Mouse (Mus musculus) left cerebral cortex, adult 9 months (tissue): ENCODE data around the gene Rasip1.
A peak's percentile ranks its signal among the peaks of the same experiment; 100 is the strongest.
"Not testable (repeated sequence)": the region's sequence is repeated elsewhere in the genome, so short reads cannot be mapped to it uniquely, and the experiment has no call there.

Source experiments
- DNase-seq, 2 experiments: peaks; one replicate each; pipeline ENCODE4 v3.0.0; 2022; ENCODE audit warnings: low spot score in 2 of 2

The Rasip1 gene

GRCm38 (mm10) chr7:45644183-45644582 lies 16.9 kb downstream of the Rasip1 start:
- DNase-seq = peak; percentile 71 to 81

- DNase-seq = no peak
Observed at GRCm38 (mm10) chr7:45644872-45645590, 17.7 kb downstream of the Rasip1 start.

GRCm38 (mm10) chr7:45645591-45645971 lies 18.3 kb downstream of the Rasip1 start:
- no peak for DNase-seq

- no peak for DNase-seq
Observed at GRCm38 (mm10) chr7:45646671-45647070, 19.4 kb downstream of the Rasip1 start.

- DNase-seq = no peak
Observed at GRCm38 (mm10) chr7:45649351-45649750, 22.1 kb downstream of the Rasip1 start.

- DNase-seq = not testable (repeated sequence)
Observed at GRCm38 (mm10) chr7:45650484-45650883, 23.2 kb downstream of the Rasip1 start.

- DNase-seq = no peak
Observed at GRCm38 (mm10) chr7:45654424-45655047, 27.2 kb downstream of the Rasip1 start.

GRCm38 (mm10) chr7:45660746-45661478 lies 33.6 kb downstream of the Rasip1 start:
- no peak for DNase-seq

- not testable (repeated sequence) for DNase-seq
Observed at GRCm38 (mm10) chr7:45661702-45662101, 34.4 kb downstream of the Rasip1 start.

- DNase-seq = no peak
Observed at GRCm38 (mm10) chr7:45665303-45666138, 38.2 kb downstream of the Rasip1 start.

GRCm38 (mm10) chr7:45666161-45666560 lies 38.9 kb downstream of the Rasip1 start, which contains the start of gene Fut2:
Fut2 (minus strand) TSS chr7:45666394.
- no peak for DNase-seq

- DNase-seq = no peak
Observed at GRCm38 (mm10) chr7:45667761-45668160, 40.5 kb downstream of the Rasip1 start.

GRCm38 (mm10) chr7:45668921-45669320 lies 41.6 kb downstream of the Rasip1 start:
- no peak for DNase-seq

GRCm38 (mm10) chr7:45677627-45678295 lies 50.5 kb downstream of the Rasip1 start:
- DNase-seq = no peak

- DNase-seq = no peak
Observed at GRCm38 (mm10) chr7:45678513-45678912, 51.2 kb downstream of the Rasip1 start.

- DNase-seq = no peak
Observed at GRCm38 (mm10) chr7:45679966-45680621, 52.8 kb downstream of the Rasip1 start.

GRCm38 (mm10) chr7:45681046-45681736 lies 53.9 kb downstream of the Rasip1 start:
- DNase-seq = no peak

GRCm38 (mm10) chr7:45682144-45683126 lies 55.1 kb downstream of the Rasip1 start:
- peak in 1 of 2 experiments; percentile 85 for DNase-seq
